In the genomic region with DNA sequence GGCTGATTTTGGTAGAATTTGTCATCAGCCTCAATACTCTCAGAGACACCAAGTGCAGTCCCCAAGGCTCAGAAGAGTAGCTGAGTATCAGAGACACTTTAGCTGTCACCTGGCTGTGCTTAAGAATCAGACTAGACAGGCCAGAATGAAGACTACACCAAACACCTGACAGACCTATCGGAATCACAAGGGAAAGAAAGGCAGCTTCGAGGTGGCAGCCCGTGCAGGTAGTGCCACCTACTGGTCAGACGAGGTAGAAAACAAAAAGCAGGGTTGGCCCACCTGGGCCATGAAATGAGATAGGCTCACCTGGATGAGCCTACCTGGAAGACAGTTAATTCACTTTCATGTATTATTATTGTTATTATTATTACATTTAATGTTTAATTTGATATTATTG, we compare ENCODE assay signal across 8 mouse cellular contexts.
DNase-seq lines count a peak whose midpoint lies in the region; ATAC-seq and TF ChIP-seq lines count a peak whose summit lies in the region.

No protein-coding gene starts in this region.

- no peak overlapping the region for H3K27ac ChIP-seq in hindbrain, embryonic 15.5 days (replicated peaks)
- no peak overlapping the region for H3K27ac ChIP-seq in liver, embryonic 14.5 days

- no peak overlapping the region for H3K4me2 ChIP-seq in hindbrain, embryonic 15.5 days
- H3K4me2 ChIP-seq in liver, embryonic 14.5 days (ENCODE audit: low read depth) = no peak overlapping the region

- H3K9ac ChIP-seq in hindbrain, embryonic 15.5 days = no peak overlapping the region
- H3K9ac ChIP-seq in liver, embryonic 14.5 days (replicated peaks) = no peak overlapping the region

- TF ChIP-seq EP300 in liver, embryonic 14.5 days (IDR thresholded peaks at IDR 0.05; ENCODE audit: low read depth) = no peak

- no peaks in the 10 kb centered on the region for H3K27me3 ChIP-seq in hindbrain, embryonic 15.5 days
- no peaks in the 10 kb centered on the region for H3K27me3 ChIP-seq in liver, embryonic 14.5 days (ENCODE audit: control insufficient read depth, insufficient read depth, low read length)

- H3K9me3 ChIP-seq in hindbrain, embryonic 15.5 days = no peaks in the 10 kb centered on the region
- no peaks in the 10 kb centered on the region for H3K9me3 ChIP-seq in liver, embryonic 14.5 days (ENCODE audit: control insufficient read depth, low read length)

- peak; percentile 92 for TF ChIP-seq CTCF in liver, embryonic 14.5 days (IDR thresholded peaks at IDR 0.05; ENCODE audit: low read depth)

- 6% methylated on average over 4 of the region's 4 CpGs for WGBS in hindbrain, embryonic 15.5 days
- WGBS in liver, embryonic 14.5 days (ENCODE audit: insufficient replicate concordance) = 11% methylated on average over 4 of the region's 4 CpGs

- H3K4me3 ChIP-seq in hindbrain, embryonic 15.5 days = no peak overlapping the region
- no peak overlapping the region for H3K4me3 ChIP-seq in liver, embryonic 14.5 days (ENCODE audit: insufficient read depth in 1 of 2, low read depth in 2 of 2, low read length in 2 of 2)

- H3K4me1 ChIP-seq in hindbrain, embryonic 15.5 days (replicated peaks) = no peaks in the 10 kb centered on the region
- no peaks in the 10 kb centered on the region for H3K4me1 ChIP-seq in liver, embryonic 14.5 days (replicated peaks; ENCODE audit: control insufficient read depth in 2 of 2, insufficient read depth in 2 of 2, low read length in 1 of 2)

- peak; percentile 27; the same call in 1 of the 2 replicates for ATAC-seq in cerebellum, adult (ENCODE audit: insufficient number of reproducible peaks, low FRiP score, low TSS enrichment)
- 0 out of 2 replicates have a peak, but pooled peaks have one; percentile 46 for ATAC-seq in hindbrain, embryonic 15.5 days (ENCODE audit: low FRiP score, low read depth)
- ATAC-seq in liver, embryonic 14.5 days (ENCODE audit: insufficient read depth) = no peak
- 0 out of 2 replicates have a peak, but pooled peaks have one; percentile 19 for ATAC-seq in neutrophil, adult 5-6 weeks (ENCODE audit: extremely low read depth, insufficient number of reproducible peaks, low FRiP score, poor library complexity, severe bottlenecking)

- no peaks in the 10 kb centered on the region for H3K36me3 ChIP-seq in hindbrain, embryonic 15.5 days
- H3K36me3 ChIP-seq in liver, embryonic 14.5 days (replicated peaks; ENCODE audit: control insufficient read depth, insufficient read depth, low read depth) = no peaks in the 10 kb centered on the region

- no peak for DNase-seq in cerebellum, adult 11 months
- DNase-seq in right cerebral cortex, adult 2 months (ENCODE audit: low spot score in 2 of 2) = peak; percentile 57 to 64
- no peak for DNase-seq in right cerebral cortex, postnatal 25 days
- DNase-seq in embryo, embryonic 10 days (ENCODE audit: low spot score) = peak; percentile 74
- no peak for DNase-seq in liver, embryonic 14.5 days (ENCODE audit: low read depth in 3 of 3, low spot score in 3 of 3)

Comparison
In these comparisons a context has a peak if more than half of its experiments do, and no peak if none do; other contexts are left out.
1. DNase-seq: peak in right cerebral cortex, adult 2 months (2 of 2) and embryo, embryonic 10 days (single experiment); none in cerebellum, adult 11 months (single experiment), right cerebral cortex, postnatal 25 days (single experiment) and liver, embryonic 14.5 days (0 of 3).